Comparison of ENCODE assay signal across 8 mouse cellular contexts in genomic region chr6:147116579-147116978, GRCm38 (mm10). TPM values are rescaled to one million over a fixed set of nuclear protein-coding genes. Genes with fewer than 3 reads are reported as not detected.
DNase-seq lines count a peak whose midpoint lies in the region; ATAC-seq and TF ChIP-seq lines count a peak whose summit lies in the region.

No protein-coding gene starts in this region.

- no peak overlapping the region for H3K9ac ChIP-seq in ES-Bruce4 (ENCODE audit: low read depth, poor library complexity, severe bottlenecking)
- no peak overlapping the region for H3K9ac ChIP-seq in lung, embryonic 16.5 days (ENCODE audit: low read length)

- TF ChIP-seq EP300 in ES-Bruce4 (IDR thresholded peaks at IDR 0.05; ENCODE audit: insufficient read depth, low read depth, low read length): no peak

- DNase-seq in brain, embryonic 14.5 days (ENCODE audit: low read depth): peak; percentile 78
- DNase-seq in forebrain, embryonic 10.5 days (ENCODE audit: extremely low spot score, low spot score): peak; percentile 78
- peak; percentile 86 to 95 for DNase-seq in heart, postnatal 14 days
- DNase-seq in layer of hippocampus, adult 8-10 months (ENCODE audit: low spot score in 2 of 2): peak; percentile 44 to 83
- peak; percentile 61 for DNase-seq in ovary, postnatal 10 days (ENCODE audit: low spot score)
- DNase-seq in thymus, postnatal 14 days: peak; percentile 78

- H3K27ac ChIP-seq in ES-Bruce4 (ENCODE audit: insufficient read depth, low read length): no peak overlapping the region
- H3K27ac ChIP-seq in forebrain, embryonic 10.5 days: no peak overlapping the region
- H3K27ac ChIP-seq in lung, embryonic 16.5 days (ENCODE audit: low read length): no peak overlapping the region

- no peaks in the 10 kb centered on the region for H3K36me3 ChIP-seq in ES-Bruce4 (ENCODE audit: control insufficient read depth, insufficient read depth, low read length, poor library complexity, severe bottlenecking)
- H3K36me3 ChIP-seq in forebrain, embryonic 10.5 days (replicated peaks): peaks cover 9% of the 10 kb centered on the region
- no peaks in the 10 kb centered on the region for H3K36me3 ChIP-seq in lung, embryonic 16.5 days (ENCODE audit: control insufficient read depth, insufficient read depth, low read length)

- H3K4me2 ChIP-seq in lung, embryonic 16.5 days (ENCODE audit: low read depth, low read length): no peak overlapping the region

- no peaks in the 10 kb centered on the region for H3K27me3 ChIP-seq in ES-Bruce4 (ENCODE audit: control insufficient read depth, insufficient read depth, low read length, poor library complexity, severe bottlenecking)
- H3K27me3 ChIP-seq in forebrain, embryonic 10.5 days (ENCODE audit: poor library complexity, severe bottlenecking): no peaks in the 10 kb centered on the region
- no peaks in the 10 kb centered on the region for H3K27me3 ChIP-seq in lung, embryonic 16.5 days (ENCODE audit: control insufficient read depth, insufficient read depth, low read depth, low read length)

- no peak for TF ChIP-seq POLR2A in ES-Bruce4 (IDR thresholded peaks at IDR 0.05; ENCODE audit: insufficient read depth, low read length)
- TF ChIP-seq POLR2A in brain, embryonic 14.5 days (IDR thresholded peaks at IDR 0.05; ENCODE audit: borderline replicate concordance, extremely low read depth, insufficient read depth, insufficient read length, poor library complexity, severe bottlenecking): no peak

- intact Hi-C loops in heart, postnatal 14 days (cut with DNase I): loop anchor here (5.0 to 10.0 kb wide), 4 partner anchors 104 to 838 kb away; no protein-coding TSS in a partner anchor

- no peak overlapping the region for H3K4me3 ChIP-seq in ES-Bruce4 (ENCODE audit: low read depth, low read length)
- no peak overlapping the region for H3K4me3 ChIP-seq in forebrain, embryonic 10.5 days
- no peak overlapping the region for H3K4me3 ChIP-seq in lung, embryonic 16.5 days (ENCODE audit: low read length)

- H3K9me3 ChIP-seq in ES-Bruce4 (replicated peaks; ENCODE audit: control insufficient read depth, insufficient read depth, low read length, poor library complexity, severe bottlenecking): no peaks in the 10 kb centered on the region
- no peaks in the 10 kb centered on the region for H3K9me3 ChIP-seq in forebrain, embryonic 10.5 days
- no peaks in the 10 kb centered on the region for H3K9me3 ChIP-seq in lung, embryonic 16.5 days (ENCODE audit: control insufficient read depth, low read length)

- TF ChIP-seq CTCF in ES-Bruce4 (IDR thresholded peaks at IDR 0.05; ENCODE audit: low read depth, low read length): peak; percentile 55
- peak; percentile 81 for TF ChIP-seq CTCF in brain, embryonic 14.5 days (IDR thresholded peaks at IDR 0.05; ENCODE audit: borderline replicate concordance, extremely low read depth, insufficient read depth, insufficient read length)

- ATAC-seq in lung, embryonic 16.5 days (ENCODE audit: low read depth): peak; percentile 67; the same call in 1 of the 2 replicates

- no peaks in the 10 kb centered on the region for H3K4me1 ChIP-seq in ES-Bruce4 (ENCODE audit: control insufficient read depth, insufficient read depth, low read length)
- peaks cover 7% of the 10 kb centered on the region; the same call in 1 of the 2 replicates for H3K4me1 ChIP-seq in forebrain, embryonic 10.5 days
- no peaks in the 10 kb centered on the region for H3K4me1 ChIP-seq in lung, embryonic 16.5 days (replicated peaks; ENCODE audit: control insufficient read depth, insufficient read depth, low read length)

- 14% methylated on average over 10 of the region's 10 CpGs for WGBS in forebrain, embryonic 10.5 days
- WGBS in lung, embryonic 16.5 days: 5% methylated on average over 10 of the region's 10 CpGs

RNA-seq across cellular contexts. Expression of gene Klhl42, which starts 25.4 kb away (rescaled TPM):
- polyA plus RNA-seq in ES-Bruce4 (2011; ENCODE audit: insufficient read depth, insufficient read length, low read depth, missing spikeins): 18.9 and 22.7 TPM in 2 replicates
- 10.9 and 13.0 TPM in 2 replicates for polyA plus RNA-seq in brain, embryonic 14.5 days (2012; rRNA removed)
- 4.7 and 5.1 TPM in 2 replicates for polyA plus RNA-seq in forebrain, embryonic 10.5 days (2016; fragmentation: Nextera tagmentation; extraction: Ambion mirVana)
- 1 to 10 TPM; 8.2 to 8.7 TPM for total RNA-seq in heart, postnatal 14 days (2021)
- 10 to 100 TPM; 18.3 to 24.1 (median 21.6) TPM for total RNA-seq in layer of hippocampus, adult 8-10 months (2022)
- 6.7 and 7.6 TPM in 2 replicates for polyA plus RNA-seq in lung, embryonic 16.5 days (2015; fragmentation: Nextera tagmentation; extraction: Ambion mirVana)

RNA-seq across cellular contexts. Expression of gene Mansc4, which starts 29.7 kb away (rescaled TPM):
- not detected in 2 replicates for polyA plus RNA-seq in ES-Bruce4 (2011; ENCODE audit: insufficient read depth, insufficient read length, low read depth, missing spikeins)
- 0.35 and 0.59 TPM in 2 replicates for polyA plus RNA-seq in brain, embryonic 14.5 days (2012; rRNA removed)
- 1.1 and 1.5 TPM in 2 replicates for polyA plus RNA-seq in forebrain, embryonic 10.5 days (2016; fragmentation: Nextera tagmentation; extraction: Ambion mirVana)
- total RNA-seq in heart, postnatal 14 days (2021): not detected
- total RNA-seq in layer of hippocampus, adult 8-10 months (2022): under 1 TPM in 1 of 4 experiments, not detected in 3; 0.34 TPM
- polyA plus RNA-seq in lung, embryonic 16.5 days (2015; fragmentation: Nextera tagmentation; extraction: Ambion mirVana): 7.5 and 8.2 TPM in 2 replicates
